Mouse (Mus musculus) adrenal gland, adult 18-20 months (tissue): Measurements from ENCODE around the gene Sostdc1. TPM values are rescaled to one million over a fixed set of nuclear protein-coding genes. Genes with fewer than 3 reads are reported as not detected.

Source experiments
- DNase-seq, 2 experiments: peaks; one replicate each; pipeline ENCODE4 v3.0.0; 2021 to 2022; ENCODE audit warnings: low spot score in 2 of 2
- long read RNA-seq, 2 experiments: library from polyadenylated mRNA; stranded (forward); transcript quantifications; one replicate each; pipeline ENCODE4 v2.0.0; 2021
- total RNA-seq, 2 experiments: library from RNA; stranded (reverse); gene quantifications; 1 replicate in 1 of 2; 2 replicates in 1 of 2; pipeline ENCODE4 v1.2.3; 2021

Gene Sostdc1
- under 1 TPM; 0.23 to 0.54 TPM for total RNA-seq
- long read RNA-seq, experiment 1, partial matches to known transcripts = 0 of 3 reads
- long read RNA-seq, experiment 1, other reads (novel, unspliced or antisense) = 0 of 3 reads
- long read RNA-seq, experiment 2, partial matches to known transcripts = 0 of 1 reads
- long read RNA-seq, experiment 2, other reads (novel, unspliced or antisense) = 0 of 1 reads

- DNase-seq = no peak
Measured at GRCm38 (mm10) chr12:36313916-36314315, at the start of gene Sostdc1. Gene Sostdc1, plus strand, starts transcription at chr12:36314139.

- DNase-seq = no peak
Measured at GRCm38 (mm10) chr12:36267670-36268246, 46.2 kb upstream of the Sostdc1 start.

GRCm38 (mm10) chr12:36274823-36275222, 39.1 kb upstream of the Sostdc1 start:
- no peak for DNase-seq

GRCm38 (mm10) chr12:36289634-36290033, 24.3 kb upstream of the Sostdc1 start:
- DNase-seq = no peak

- no peak for DNase-seq
Measured at GRCm38 (mm10) chr12:36290465-36290864, 23.5 kb upstream of the Sostdc1 start.

GRCm38 (mm10) chr12:36291346-36291745, 22.6 kb upstream of the Sostdc1 start:
- DNase-seq = no peak

- DNase-seq = no peak
Measured at GRCm38 (mm10) chr12:36302326-36302725, 11.6 kb upstream of the Sostdc1 start.

GRCm38 (mm10) chr12:36302905-36303642, 10.9 kb upstream of the Sostdc1 start:
- no peak for DNase-seq

- no peak for DNase-seq
Measured at GRCm38 (mm10) chr12:36308737-36309420, 5.1 kb upstream of the Sostdc1 start.

GRCm38 (mm10) chr12:36313015-36313414, 924 bp upstream of the Sostdc1 start:
- no peak for DNase-seq

- DNase-seq = no peak
Measured at GRCm38 (mm10) chr12:36314446-36314845, 507 bp downstream of the Sostdc1 start.

- no peak for DNase-seq
Measured at GRCm38 (mm10) chr12:36315527-36315926, 1.6 kb downstream of the Sostdc1 start.

GRCm38 (mm10) chr12:36316056-36316455, 2.1 kb downstream of the Sostdc1 start:
- DNase-seq = no peak

- peak; percentile 8 to 23 for DNase-seq
Measured at GRCm38 (mm10) chr12:36317036-36317819, 3.3 kb downstream of the Sostdc1 start.

- no peak for DNase-seq
Measured at GRCm38 (mm10) chr12:36317820-36318135, 3.8 kb downstream of the Sostdc1 start.

GRCm38 (mm10) chr12:36326101-36326521, 12.2 kb downstream of the Sostdc1 start:
- DNase-seq = no peak

- no peak for DNase-seq
Measured at GRCm38 (mm10) chr12:36332676-36333075, 18.7 kb downstream of the Sostdc1 start.

- DNase-seq = no peak
Measured at GRCm38 (mm10) chr12:36333837-36334281, 19.9 kb downstream of the Sostdc1 start.

- no peak for DNase-seq
Measured at GRCm38 (mm10) chr12:36344131-36344530, 30.2 kb downstream of the Sostdc1 start.

GRCm38 (mm10) chr12:36360064-36360463, 46.1 kb downstream of the Sostdc1 start:
- no peak for DNase-seq

- no peak for DNase-seq
Measured at GRCm38 (mm10) chr12:36360693-36361092, 46.8 kb downstream of the Sostdc1 start.
